In the genomic region with DNA sequence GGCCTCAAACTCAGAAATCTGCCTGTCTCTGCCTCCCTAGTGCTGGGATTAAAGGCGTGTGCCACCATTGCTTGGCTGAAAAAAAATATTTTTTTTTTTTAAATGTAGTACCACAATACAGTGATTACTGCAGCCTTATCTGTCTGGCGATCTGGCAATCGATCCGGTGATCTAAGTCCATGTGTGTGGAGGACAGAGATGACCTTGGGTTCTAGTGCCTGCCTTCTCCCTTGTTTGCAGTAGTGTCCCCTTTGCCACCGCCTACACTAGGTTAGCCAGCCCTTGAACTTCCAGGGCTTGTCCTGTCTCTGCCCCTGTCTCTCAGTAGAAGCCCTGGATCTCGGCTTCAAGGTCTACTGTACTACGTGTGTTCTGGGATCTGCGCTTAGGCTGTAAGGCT, we compare ENCODE assay signal across 23 mouse cellular contexts. TPM values are rescaled to one million over a fixed set of nuclear protein-coding genes. Genes with fewer than 3 reads are reported as not detected.
DNase-seq lines count a peak whose midpoint lies in the region; ATAC-seq and TF ChIP-seq lines count a peak whose summit lies in the region.
"Had no signal": no experiment of that assay in that cellular context is flagged by ENCODE, and none has a peak within 500 bp of the region (broad histone marks: within the 10 kb centered on the region; RNA-seq: fewer than 3 reads in every experiment).

No protein-coding gene starts in this region.

- no peak for TF ChIP-seq RAD21 in MEL (IDR thresholded peaks at IDR 0.05; ENCODE audit: low read depth, low read length)

- intact Hi-C loops in left cerebral cortex, postnatal 10 days (cut with DNase I), result no loop called here

- peak; percentile 48; the same call in 1 of the 2 replicates for ATAC-seq in liver, embryonic 13.5 days (ENCODE audit: low read depth)
- ATAC-seq in liver, embryonic 16.5 days (ENCODE audit: low read depth), result peak; percentile 79
- ATAC-seq: activated CD4-positive, CD25-positive, alpha-beta regulatory T cell, adult 4 months; forebrain, embryonic 14.5 days; forebrain, embryonic 16.5 days; Patski had no signal

- 28% methylated on average over 8 of the region's 8 CpGs for WGBS in liver, adult 2 months
- 64% methylated on average over 8 of the region's 8 CpGs for WGBS in liver, embryonic 13.5 days (ENCODE audit: insufficient replicate concordance)
- 63% methylated on average over 8 of the region's 8 CpGs for whole genome bisulfite sequencing in liver, embryonic 16.5 days (ENCODE audit: insufficient replicate concordance)

- no peak overlapping the region for H3K9ac ChIP-seq in MEL (ENCODE audit: control insufficient read depth, low read depth, low read length, poor library complexity, severe bottlenecking)
- no peak overlapping the region for H3K9ac ChIP-seq in liver, adult 2 months (ENCODE audit: low read depth, low read length)
- H3K9ac ChIP-seq in liver, embryonic 13.5 days, result no peak overlapping the region
- H3K9ac ChIP-seq in liver, embryonic 16.5 days (ENCODE audit: low read depth, low read length), result no peak overlapping the region
- H3K9ac ChIP-seq: embryonic facial prominence, embryonic 12.5 days had no signal

- TF ChIP-seq POLR2A in MEL (IDR thresholded peaks at IDR 0.05; ENCODE audit: control insufficient read depth in 1 of 2, insufficient read depth in 1 of 2, low read depth in 1 of 2, low read length in 2 of 2, poor library complexity in 1 of 2), result no peak
- no peak for TF ChIP-seq POLR2A in liver, adult 2 months (IDR thresholded peaks at IDR 0.05; ENCODE audit: extremely low read depth, insufficient read depth, low read length)

- peaks cover 4 to 7% of the 10 kb centered on the region in 2 experiments; a peak in 3 of 4 replicates for H3K27me3 ChIP-seq in MEL (ENCODE audit: control insufficient read depth in 1 of 2, insufficient read depth in 2 of 2, low read length in 2 of 2)
- no peaks in the 10 kb centered on the region for H3K27me3 ChIP-seq in liver, adult 2 months (ENCODE audit: control insufficient read depth, insufficient read depth, low read length)
- no peaks in the 10 kb centered on the region for H3K27me3 ChIP-seq in liver, embryonic 13.5 days
- H3K27me3 ChIP-seq in liver, embryonic 16.5 days (ENCODE audit: control insufficient read depth, insufficient read depth, low read depth, low read length), result no peaks in the 10 kb centered on the region
- H3K27me3 ChIP-seq: embryonic facial prominence, embryonic 12.5 days had no signal

- no peak for TF ChIP-seq EP300 in MEL (IDR thresholded peaks at IDR 0.05; ENCODE audit: low read depth in 1 of 2, low read length in 2 of 2)

- no peak overlapping the region for H3K4me3 ChIP-seq in MEL (ENCODE audit: control insufficient read depth in 1 of 2, insufficient read depth in 1 of 2, low read depth in 2 of 2, low read length in 2 of 2)
- H3K4me3 ChIP-seq in liver, adult 2 months (ENCODE audit: insufficient read depth, low read depth, low read length), result no peak overlapping the region
- H3K4me3 ChIP-seq in liver, embryonic 13.5 days (replicated peaks), result no peak overlapping the region
- H3K4me3 ChIP-seq in liver, embryonic 16.5 days (ENCODE audit: low read depth, low read length), result no peak overlapping the region
- H3K4me3 ChIP-seq: embryonic facial prominence, embryonic 10.5 days; embryonic facial prominence, embryonic 12.5 days had no signal

- no peak overlapping the region for H3K27ac ChIP-seq in MEL (ENCODE audit: control insufficient read depth, low read depth, low read length)
- 0 out of 2 replicates have a peak overlapping the region, but pooled peaks have one; percentile 16 for H3K27ac ChIP-seq in liver, adult 2 months (replicated peaks; ENCODE audit: insufficient read depth, low read depth, low read length)
- H3K27ac ChIP-seq in liver, embryonic 13.5 days, result no peak overlapping the region; the same call in 1 of the 2 replicates
- 0 out of 2 replicates have a peak overlapping the region, but pooled peaks have one; percentile 60 for H3K27ac ChIP-seq in liver, embryonic 16.5 days (ENCODE audit: low read length)
- H3K27ac ChIP-seq: embryonic facial prominence, embryonic 10.5 days; embryonic facial prominence, embryonic 12.5 days had no signal

- TF ChIP-seq CTCF in MEL (IDR thresholded peaks at IDR 0.05 in 2 of 3, conservative IDR thresholded peaks at IDR 0.05 in 1 of 3; ENCODE audit: control insufficient read depth in 1 of 3, insufficient read depth in 1 of 3, low read depth in 2 of 3, low read length in 3 of 3, poor library complexity in 1 of 3, severe bottlenecking in 1 of 3), result no peak
- no peak for TF ChIP-seq CTCF in liver, adult 2 months (IDR thresholded peaks at IDR 0.05; ENCODE audit: low read depth, low read length)

- no peak overlapping the region for H3K4me2 ChIP-seq in liver, embryonic 13.5 days
- no peak overlapping the region for H3K4me2 ChIP-seq in liver, embryonic 16.5 days (ENCODE audit: low read depth, low read length)
- H3K4me2 ChIP-seq: embryonic facial prominence, embryonic 12.5 days had no signal

- H3K79me2 ChIP-seq in MEL (ENCODE audit: control insufficient read depth, insufficient read depth, low read length, poor library complexity), result no peaks in the 10 kb centered on the region
- H3K79me2 ChIP-seq in liver, adult 2 months (ENCODE audit: control insufficient read depth, insufficient read depth, low read length), result no peaks in the 10 kb centered on the region

- DNase-seq in MEL (ENCODE audit: low read depth, low spot score), result no peak
- DNase-seq in liver, adult 2 months (ENCODE audit: extremely low read depth, low read depth, low spot score), result peak; percentile 95
- no peak for DNase-seq in liver, embryonic 13.5 days
- DNase-seq in ovary, postnatal 14 days (ENCODE audit: low spot score), result no peak
- no peak for DNase-seq in spleen, postnatal 4 days (ENCODE audit: low spot score in 2 of 2)
- DNase-seq in left cerebral cortex, postnatal 10 days (ENCODE audit: extremely low spot score in 1 of 2, low spot score in 2 of 2), result no peak
- no peak for DNase-seq in layer of hippocampus, postnatal 25 days (ENCODE audit: extremely low spot score in 1 of 2, low spot score in 1 of 2)
- DNase-seq: adrenal gland, adult 8-10 months; adrenal gland, postnatal 14 days; adrenal gland, postnatal 36 days; cerebellum, adult 11-12 months; cerebellum, adult 2 months; cerebellum, adult 9-10 months; cerebellum, postnatal 10 days; cerebellum, postnatal 25 days had no signal

- H3K4me1 ChIP-seq in MEL (ENCODE audit: control insufficient read depth in 1 of 2, insufficient read depth in 2 of 2, low read length in 2 of 2), result no peaks in the 10 kb centered on the region
- peaks cover 3% of the 10 kb centered on the region; the same call in 1 of the 2 replicates for H3K4me1 ChIP-seq in liver, adult 2 months (ENCODE audit: control insufficient read depth, insufficient read depth, low read length)
- peaks cover 7% of the 10 kb centered on the region for H3K4me1 ChIP-seq in liver, embryonic 13.5 days (replicated peaks)
- H3K4me1 ChIP-seq in liver, embryonic 16.5 days (ENCODE audit: control insufficient read depth, low read depth, low read length), result no peaks in the 10 kb centered on the region

- H3K9me3 ChIP-seq in MEL (replicated peaks; ENCODE audit: insufficient read depth, low read length), result no peaks in the 10 kb centered on the region
- H3K9me3 ChIP-seq in liver, embryonic 13.5 days (replicated peaks), result no peaks in the 10 kb centered on the region
- H3K9me3 ChIP-seq in liver, embryonic 16.5 days (replicated peaks; ENCODE audit: control insufficient read depth, low read length), result no peaks in the 10 kb centered on the region
- H3K9me3 ChIP-seq: embryonic facial prominence, embryonic 10.5 days; embryonic facial prominence, embryonic 12.5 days had no signal

- no peaks in the 10 kb centered on the region for H3K36me3 ChIP-seq in MEL (ENCODE audit: control insufficient read depth in 1 of 2, insufficient read depth in 2 of 2, low read length in 2 of 2)
- H3K36me3 ChIP-seq in liver, adult 2 months (ENCODE audit: control insufficient read depth, insufficient read depth, low read length), result no peaks in the 10 kb centered on the region
- no peaks in the 10 kb centered on the region for H3K36me3 ChIP-seq in liver, embryonic 13.5 days
- no peaks in the 10 kb centered on the region for H3K36me3 ChIP-seq in liver, embryonic 16.5 days (ENCODE audit: control insufficient read depth, insufficient read depth)
- H3K36me3 ChIP-seq: embryonic facial prominence, embryonic 10.5 days; embryonic facial prominence, embryonic 12.5 days had no signal

RNA-seq across cellular contexts. Expression of a gene that starts 22.8 kb away (rescaled TPM):
- not detected in 2 replicates for total RNA-seq in MEL (2012; rRNA removed)
- polyA plus RNA-seq in MEL (2012; ENCODE audit: insufficient read depth in 1 of 2, insufficient read length in 2 of 2, low read depth in 1 of 2, low replicate concordance in 2 of 2, missing spikeins in 1 of 2), result not detected
- not detected in 2 replicates for total RNA-seq in liver, adult 2 months (2014; rRNA removed)
- 0.06 TPM in 1 of 2 replicates, not detected in the other for polyA plus RNA-seq in liver, adult 2 months (2012; rRNA removed)
- polyA plus RNA-seq in liver, embryonic 13.5 days (2015; fragmentation: Nextera tagmentation; extraction: Ambion mirVana), result 0.06 and 0.10 TPM in 2 replicates
- polyA plus RNA-seq in liver, embryonic 16.5 days (2015; fragmentation: Nextera tagmentation; extraction: Ambion mirVana), result 0.05 and 0.13 TPM in 2 replicates
- total RNA-seq in left cerebral cortex, postnatal 10 days (2021), result 10 to 100 TPM; 22.5 to 27.0 TPM
- 10 to 100 TPM; 38.5 to 41.2 TPM for total RNA-seq in layer of hippocampus, postnatal 25 days (2021)
- polyA plus RNA-seq: activated CD4-positive, CD25-positive, alpha-beta regulatory T cell, adult 4 months; C2C12; Patski had no signal

RNA-seq across cellular contexts. Expression of a gene that starts 41.2 kb away (rescaled TPM):
- total RNA-seq in MEL (2012; rRNA removed), result 17.6 and 20.8 TPM in 2 replicates
- polyA plus RNA-seq in MEL (2012; ENCODE audit: insufficient read depth in 1 of 2, insufficient read length in 2 of 2, low read depth in 1 of 2, low replicate concordance in 2 of 2, missing spikeins in 1 of 2), result 10 to 100 TPM in 1 of 2 experiments, not detected in 1; 24.3 TPM
- total RNA-seq in liver, adult 2 months (2014; rRNA removed), result 12.4 and 12.8 TPM in 2 replicates
- 15.4 and 18.5 TPM in 2 replicates for polyA plus RNA-seq in liver, adult 2 months (2012; rRNA removed)
- polyA plus RNA-seq in liver, embryonic 13.5 days (2015; fragmentation: Nextera tagmentation; extraction: Ambion mirVana), result 10.5 and 10.6 TPM in 2 replicates
- polyA plus RNA-seq in liver, embryonic 16.5 days (2015; fragmentation: Nextera tagmentation; extraction: Ambion mirVana), result 13.1 and 13.3 TPM in 2 replicates
- total RNA-seq in left cerebral cortex, postnatal 10 days (2021), result 10 to 100 TPM; 53.9 to 59.1 TPM
- 10 to 100 TPM; 42.0 to 50.6 TPM for total RNA-seq in layer of hippocampus, postnatal 25 days (2021)

RNA-seq across cellular contexts. Expression of a gene that starts 41.4 kb away (rescaled TPM):
- total RNA-seq in MEL (2012; rRNA removed), result 0.12 and 0.16 TPM in 2 replicates
- under 1 TPM in 1 of 2 experiments, not detected in 1; 0.46 TPM for polyA plus RNA-seq in MEL (2012; ENCODE audit: insufficient read depth in 1 of 2, insufficient read length in 2 of 2, low read depth in 1 of 2, low replicate concordance in 2 of 2, missing spikeins in 1 of 2)
- not detected in 2 replicates for total RNA-seq in liver, adult 2 months (2014; rRNA removed)
- not detected in 2 replicates for polyA plus RNA-seq in liver, adult 2 months (2012; rRNA removed)
- polyA plus RNA-seq in liver, embryonic 13.5 days (2015; fragmentation: Nextera tagmentation; extraction: Ambion mirVana), result not detected in 2 replicates
- 0.04 and 0.07 TPM in 2 replicates for polyA plus RNA-seq in liver, embryonic 16.5 days (2015; fragmentation: Nextera tagmentation; extraction: Ambion mirVana)
- total RNA-seq in left cerebral cortex, postnatal 10 days (2021), result 1 to 10 TPM; 1.3 to 1.8 TPM
- total RNA-seq in layer of hippocampus, postnatal 25 days (2021), result under 1 TPM; 0.94 to 0.98 TPM
- total RNA-seq: adrenal gland, adult 8-10 months had no signal

RNA-seq across cellular contexts. Expression of a gene that starts 46.8 kb away (rescaled TPM):
- total RNA-seq in MEL (2012; rRNA removed), result 4.0 and 4.9 TPM in 2 replicates
- polyA plus RNA-seq in MEL (2012; ENCODE audit: insufficient read depth in 1 of 2, insufficient read length in 2 of 2, low read depth in 1 of 2, low replicate concordance in 2 of 2, missing spikeins in 1 of 2), result 1 to 10 TPM in 1 of 2 experiments, not detected in 1; 9.3 TPM
- 0.65 and 0.67 TPM in 2 replicates for total RNA-seq in liver, adult 2 months (2014; rRNA removed)
- 0.25 and 0.65 TPM in 2 replicates for polyA plus RNA-seq in liver, adult 2 months (2012; rRNA removed)
- 0.61 and 0.74 TPM in 2 replicates for polyA plus RNA-seq in liver, embryonic 13.5 days (2015; fragmentation: Nextera tagmentation; extraction: Ambion mirVana)
- polyA plus RNA-seq in liver, embryonic 16.5 days (2015; fragmentation: Nextera tagmentation; extraction: Ambion mirVana), result 0.63 and 0.96 TPM in 2 replicates
- total RNA-seq in left cerebral cortex, postnatal 10 days (2021), result 10 to 100 TPM; 12.2 to 16.5 TPM
- 1 to 10 TPM; 9.1 to 9.6 TPM for total RNA-seq in layer of hippocampus, postnatal 25 days (2021)

RNA-seq across cellular contexts. Expression of a gene that starts 47.0 kb away (rescaled TPM):
- total RNA-seq in MEL (2012; rRNA removed), result 362 and 423 TPM in 2 replicates
- 100 to 1,000 TPM in 1 of 2 experiments, not detected in 1; 510 TPM for polyA plus RNA-seq in MEL (2012; ENCODE audit: insufficient read depth in 1 of 2, insufficient read length in 2 of 2, low read depth in 1 of 2, low replicate concordance in 2 of 2, missing spikeins in 1 of 2)
- 29.2 and 36.0 TPM in 2 replicates for total RNA-seq in liver, adult 2 months (2014; rRNA removed)
- polyA plus RNA-seq in liver, adult 2 months (2012; rRNA removed), result 29.9 and 33.8 TPM in 2 replicates
- 233 and 235 TPM in 2 replicates for polyA plus RNA-seq in liver, embryonic 13.5 days (2015; fragmentation: Nextera tagmentation; extraction: Ambion mirVana)
- polyA plus RNA-seq in liver, embryonic 16.5 days (2015; fragmentation: Nextera tagmentation; extraction: Ambion mirVana), result 120 and 121 TPM in 2 replicates
- 100 to 1,000 TPM; 123 to 124 TPM for total RNA-seq in left cerebral cortex, postnatal 10 days (2021)
- 100 to 1,000 TPM; 104 to 112 TPM for total RNA-seq in layer of hippocampus, postnatal 25 days (2021)

Comparison
In these comparisons a context has a peak if more than half of its experiments do, and no peak if none do; other contexts are left out.
1. H3K27ac ChIP-seq: peak in liver, adult 2 months (single experiment) and liver, embryonic 16.5 days (single experiment); none in MEL (single experiment) and liver, embryonic 13.5 days (single experiment).
2. RNA of a gene that starts 22.8 kb away (total RNA-seq): 38.5 to 41.2 TPM in layer of hippocampus, postnatal 25 days and 22.5 to 27.0 TPM in left cerebral cortex, postnatal 10 days; not detected in MEL and not detected in liver, adult 2 months; every median in the first group is over 10 times any median in the second.